Mouse (Mus musculus): ENCODE results near the gene Unc5a.

- TF ChIP-seq CTCF (IDR thresholded peaks at IDR 0.05; ENCODE audit: low read depth): no peak
- no peak for TF ChIP-seq EP300 (IDR thresholded peaks at IDR 0.05; ENCODE audit: low read depth)
Measured at GRCm38 (mm10) chr13:54960491-54960890, 11.3 kb downstream of the Unc5a start.

Measured in liver, postnatal 0 days (tissue).